Comparison of ENCODE assay signal across 8 mouse cellular contexts in genomic region chr11:101664825-101665635, GRCm38 (mm10). TPM values are rescaled to one million over a fixed set of nuclear protein-coding genes. Genes with fewer than 3 reads are reported as not detected.
A peak's percentile ranks its signal among the peaks of the same experiment; 100 is the strongest.
DNase-seq lines count a peak whose midpoint lies in the region; ATAC-seq lines count a peak whose summit lies in the region.

Gene Arl4d, plus strand, starts transcription at chr11:101665541.

- H3K4me1 ChIP-seq in hindbrain, embryonic 11.5 days (replicated peaks; ENCODE audit: control insufficient read depth, insufficient read depth, low read length), result 0 out of 2 replicates have a peak, but pooled peaks cover 2% of the 10 kb centered on the region

- H3K9me3 ChIP-seq in hindbrain, embryonic 11.5 days (ENCODE audit: control insufficient read depth, low read length), result no peaks in the 10 kb centered on the region

- H3K36me3 ChIP-seq in hindbrain, embryonic 11.5 days (ENCODE audit: control insufficient read depth, insufficient read depth, low read length), result no peaks in the 10 kb centered on the region

- peaks cover 4% of the 10 kb centered on the region; the same call in 1 of the 2 replicates for H3K27me3 ChIP-seq in hindbrain, embryonic 11.5 days (ENCODE audit: control insufficient read depth, insufficient read depth, low read length)

- ATAC-seq in hindbrain, embryonic 11.5 days (ENCODE audit: low FRiP score), result peak; percentile 94

- H3K9ac ChIP-seq in hindbrain, embryonic 11.5 days (ENCODE audit: low read depth, low read length), result peak within 1 kb of the TSS; percentile 51

- H3K4me2 ChIP-seq in hindbrain, embryonic 11.5 days (replicated peaks; ENCODE audit: low read depth, low read length), result peak within 1 kb of the TSS; percentile 89

- peak within 1 kb of the TSS; percentile 54 for H3K4me3 ChIP-seq in hindbrain, embryonic 11.5 days (ENCODE audit: low read depth, low read length)

- 9% methylated on average over 34 of the region's 34 CpGs for WGBS in hindbrain, embryonic 11.5 days

- peak; percentile 89 for DNase-seq in MEL-GATA-1-ER (ENCODE audit: extremely low read depth, low read depth)
- peak; percentile 95 for DNase-seq in cerebellum, adult 9-10 months
- peak; percentile 92 to 98 for DNase-seq in frontal cortex, adult 2 months (ENCODE audit: extremely low spot score in 1 of 2, low spot score in 1 of 2)
- DNase-seq in hindbrain, embryonic 11.5 days (ENCODE audit: low spot score), result peak; percentile 94
- peak; percentile 93 to 94 for DNase-seq in layer of hippocampus, postnatal 10 days (ENCODE audit: low spot score in 2 of 2)
- peak; percentile 97 for DNase-seq in lung, postnatal 10 days
- peak; percentile 93 for DNase-seq in ovary, postnatal 36 days (ENCODE audit: low spot score)
- DNase-seq in thymus, postnatal 25 days, result peak; percentile 95

- H3K27ac ChIP-seq in hindbrain, embryonic 11.5 days (ENCODE audit: low read depth, low read length), result peak within 1 kb of the TSS; percentile 37

RNA-seq across cellular contexts. Expression of gene Arl4d, which starts in this region (rescaled TPM):
- polyA plus RNA-seq in frontal cortex, adult 2 months (2012; rRNA removed), result 26.6 and 38.8 TPM in 2 replicates
- 14.1 and 14.2 TPM in 2 replicates for polyA plus RNA-seq in hindbrain, embryonic 11.5 days (2014; fragmentation: Nextera tagmentation; extraction: Ambion mirVana)
- 10 to 100 TPM; 12.1 to 13.3 TPM for total RNA-seq in layer of hippocampus, postnatal 10 days (2021)

Comparison
In these comparisons a context has a peak if more than half of its experiments do, and no peak if none do; other contexts are left out.
1. Peak in every context shown above with its lines: DNase-seq, ATAC-seq, H3K4me3 ChIP-seq and H3K27ac ChIP-seq.